ENCODE assay signal across 8 mouse cellular contexts in genomic region chr12:111353439-111353915, GRCm38 (mm10). TPM values are rescaled to one million over a fixed set of nuclear protein-coding genes. Genes with fewer than 3 reads are reported as not detected.
DNase-seq lines count a peak whose midpoint lies in the region; ATAC-seq lines count a peak whose summit lies in the region.

No protein-coding gene starts in this region.

- no peak overlapping the region for H3K9ac ChIP-seq in limb, embryonic 12.5 days (replicated peaks)
- no peak overlapping the region for H3K9ac ChIP-seq in kidney, embryonic 15.5 days

- no peak overlapping the region for H3K4me3 ChIP-seq in limb, embryonic 12.5 days (replicated peaks)
- no peak overlapping the region for H3K4me3 ChIP-seq in limb, embryonic 10.5 days
- no peak overlapping the region for H3K4me3 ChIP-seq in kidney, embryonic 15.5 days (replicated peaks)

- no peak overlapping the region for H3K4me2 ChIP-seq in limb, embryonic 12.5 days
- no peak overlapping the region for H3K4me2 ChIP-seq in kidney, embryonic 15.5 days

- intact Hi-C loops in gastrocnemius, postnatal 36 days (cut with DNase I), result no loop called here

- 0 out of 2 replicates have a peak, but pooled peaks cover 3% of the 10 kb centered on the region for H3K36me3 ChIP-seq in limb, embryonic 12.5 days
- peaks cover 21% of the 10 kb centered on the region for H3K36me3 ChIP-seq in limb, embryonic 10.5 days
- H3K36me3 ChIP-seq in kidney, embryonic 15.5 days, result no peaks in the 10 kb centered on the region

- 0 out of 2 replicates have a peak, but pooled peaks cover 4% of the 10 kb centered on the region for H3K9me3 ChIP-seq in limb, embryonic 12.5 days
- no peaks in the 10 kb centered on the region for H3K9me3 ChIP-seq in limb, embryonic 10.5 days (replicated peaks)
- H3K9me3 ChIP-seq in kidney, embryonic 15.5 days (replicated peaks), result no peaks in the 10 kb centered on the region

- no peaks in the 10 kb centered on the region for H3K27me3 ChIP-seq in limb, embryonic 12.5 days
- H3K27me3 ChIP-seq in limb, embryonic 10.5 days (ENCODE audit: low read depth, poor library complexity, severe bottlenecking), result no peaks in the 10 kb centered on the region
- no peaks in the 10 kb centered on the region for H3K27me3 ChIP-seq in kidney, embryonic 15.5 days

- 0 out of 2 replicates have a peak, but pooled peaks have one; percentile 28 for ATAC-seq in limb, embryonic 12.5 days (ENCODE audit: insufficient number of reproducible peaks, insufficient read depth, low FRiP score, low TSS enrichment, low read depth)
- peak; percentile 87 for ATAC-seq in kidney, embryonic 15.5 days (replicated peaks; ENCODE audit: low FRiP score)
- no peak for ATAC-seq in CD4-positive, CD25-positive, alpha-beta regulatory T cell, adult 4 months

- no peak overlapping the region for H3K27ac ChIP-seq in limb, embryonic 12.5 days
- no peak overlapping the region for H3K27ac ChIP-seq in limb, embryonic 10.5 days
- peak overlapping the region; percentile 68 for H3K27ac ChIP-seq in kidney, embryonic 15.5 days

- 76% methylated on average over 15 of the region's 15 CpGs for whole genome bisulfite sequencing in limb, embryonic 12.5 days
- 90% methylated on average over 15 of the region's 15 CpGs for WGBS in limb, embryonic 10.5 days
- WGBS in kidney, embryonic 15.5 days, result 55% methylated on average over 15 of the region's 15 CpGs

- peaks cover 25% of the 10 kb centered on the region; the same call in 1 of the 2 replicates for H3K4me1 ChIP-seq in limb, embryonic 12.5 days (replicated peaks)
- peaks cover 27% of the 10 kb centered on the region for H3K4me1 ChIP-seq in limb, embryonic 10.5 days
- peaks cover 75% of the 10 kb centered on the region for H3K4me1 ChIP-seq in kidney, embryonic 15.5 days

- no peak for DNase-seq in limb, embryonic 10.5 days (ENCODE audit: low spot score)
- DNase-seq in gastrocnemius, postnatal 36 days, result peak; percentile 30 to 32
- peak; percentile 81 for DNase-seq in lung, postnatal 36 days
- peak; percentile 65 to 80 for DNase-seq in urinary bladder, postnatal 36 days (ENCODE audit: low spot score in 2 of 2)
- DNase-seq in ovary, adult 18-20 months (ENCODE audit: low spot score), result no peak

RNA-seq across cellular contexts. Expression of gene Cdc42bpb, which starts 24.0 kb away (rescaled TPM):
- 25.6 and 32.1 TPM in 2 replicates for polyA plus RNA-seq in limb, embryonic 12.5 days (2016; fragmentation: Nextera tagmentation; extraction: Ambion mirVana)
- polyA plus RNA-seq in limb, embryonic 10.5 days (2016; fragmentation: Nextera tagmentation; extraction: Ambion mirVana), result 30.4 and 32.0 TPM in 2 replicates
- total RNA-seq in gastrocnemius, postnatal 36 days (2021), result 10 to 100 TPM; 18.6 to 18.7 TPM
- polyA plus RNA-seq in kidney, embryonic 15.5 days (2015; fragmentation: Nextera tagmentation; extraction: Ambion mirVana), result 31.9 and 40.0 TPM in 2 replicates
- under 1 TPM; 0.32 to 0.43 TPM for polyA plus RNA-seq in CD4-positive, CD25-positive, alpha-beta regulatory T cell, adult 4 months (2017; shearing (Covaris generic))

RNA-seq across cellular contexts. Expression of gene Lbhd2, which starts 53.1 kb away (rescaled TPM):
- 4.4 and 6.7 TPM in 2 replicates for polyA plus RNA-seq in limb, embryonic 12.5 days (2016; fragmentation: Nextera tagmentation; extraction: Ambion mirVana)
- not detected in 2 replicates for polyA plus RNA-seq in limb, embryonic 10.5 days (2016; fragmentation: Nextera tagmentation; extraction: Ambion mirVana)
- not detected for total RNA-seq in gastrocnemius, postnatal 36 days (2021)
- polyA plus RNA-seq in kidney, embryonic 15.5 days (2015; fragmentation: Nextera tagmentation; extraction: Ambion mirVana), result 5.5 and 7.0 TPM in 2 replicates
- polyA plus RNA-seq in CD4-positive, CD25-positive, alpha-beta regulatory T cell, adult 4 months (2017; shearing (Covaris generic)), result not detected

Comparison
In these comparisons a context has a peak if more than half of its experiments do, and no peak if none do; other contexts are left out.
1. DNase-seq: peak in gastrocnemius, postnatal 36 days (2 of 2), lung, postnatal 36 days (single experiment) and urinary bladder, postnatal 36 days (2 of 2); none in limb, embryonic 10.5 days (single experiment) and ovary, adult 18-20 months (single experiment).
2. RNA of gene Cdc42bpb, which starts 24.0 kb away (polyA plus RNA-seq): 31.9 to 40.0 TPM in kidney, embryonic 15.5 days, 30.4 to 32.0 TPM in limb, embryonic 10.5 days and 25.6 to 32.1 TPM in limb, embryonic 12.5 days; 0.32 to 0.43 TPM in CD4-positive, CD25-positive, alpha-beta regulatory T cell, adult 4 months; every median in the first group is over 10 times any median in the second.